Mouse (Mus musculus) megakaryocyte, embryonic 14.5 days (primary cell): ENCODE results near the gene Ogt.

Experiments used
- FLI1 ChIP-seq: IDR thresholded peaks from 2 replicates; pipeline ENCODE4 v1.6.1; 2012; ENCODE audit warnings: low read length, inconsistent platforms, mixed read lengths
- GATA1 ChIP-seq: IDR thresholded peaks from 3 replicates; pipeline ENCODE4 v1.6.1; 2012; ENCODE audit warnings: mixed read lengths, low read length, inconsistent platforms, borderline replicate concordance

- TF ChIP-seq GATA1 (no peak), FLI1 (no peak)
Measured at GRCm38 (mm10) chrX:101645286-101645685, 5.4 kb downstream of the Ogt start.
